Comparison of ENCODE assay signal across 8 mouse cellular contexts in the genomic region with DNA sequence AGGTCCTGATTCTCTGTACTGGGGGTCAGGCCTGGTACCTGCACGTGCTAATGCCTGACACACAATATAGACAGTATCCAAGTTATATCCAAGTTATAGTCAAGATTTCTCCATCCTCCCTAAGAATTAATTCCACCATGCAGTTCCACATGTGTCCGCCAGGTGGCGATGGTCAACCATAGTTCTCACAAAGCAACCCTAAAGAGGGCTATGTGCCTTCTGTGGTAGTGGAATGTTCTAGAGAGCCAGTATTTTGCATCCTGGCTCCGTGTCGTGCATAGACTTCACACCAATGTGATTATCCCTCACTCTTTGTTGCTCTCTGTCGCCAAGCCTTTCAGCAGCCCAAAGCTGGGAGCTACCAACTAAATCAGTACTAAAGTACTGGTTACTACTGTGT. TPM values are rescaled to one million over a fixed set of nuclear protein-coding genes. Genes with fewer than 3 reads are reported as not detected.
A peak's percentile ranks its signal among the peaks of the same experiment; 100 is the strongest.
DNase-seq lines count a peak whose midpoint lies in the region; ATAC-seq and TF ChIP-seq lines count a peak whose summit lies in the region.

No protein-coding gene starts in this region.

- H3K36me3 ChIP-seq in embryonic facial prominence, embryonic 11.5 days (replicated peaks; ENCODE audit: control insufficient read depth, insufficient read depth, low read depth, low read length): no peaks in the 10 kb centered on the region
- no peaks in the 10 kb centered on the region for H3K36me3 ChIP-seq in kidney, embryonic 16.5 days (ENCODE audit: insufficient read depth, low read length)
- H3K36me3 ChIP-seq in liver, adult 2 months (ENCODE audit: control insufficient read depth, insufficient read depth, low read length): no peaks in the 10 kb centered on the region

- no peaks in the 10 kb centered on the region for H3K79me2 ChIP-seq in liver, adult 2 months (ENCODE audit: control insufficient read depth, insufficient read depth, low read length)

- H3K9ac ChIP-seq in embryonic facial prominence, embryonic 11.5 days (replicated peaks; ENCODE audit: low read length): no peak overlapping the region
- no peak overlapping the region for H3K9ac ChIP-seq in kidney, embryonic 16.5 days (replicated peaks; ENCODE audit: low read length)
- H3K9ac ChIP-seq in liver, adult 2 months (ENCODE audit: low read depth, low read length): no peak overlapping the region

- TF ChIP-seq CTCF in liver, adult 2 months (IDR thresholded peaks at IDR 0.05; ENCODE audit: low read depth, low read length): peak; percentile 74

- H3K27ac ChIP-seq in embryonic facial prominence, embryonic 11.5 days (replicated peaks; ENCODE audit: low read depth, low read length): no peak overlapping the region
- H3K27ac ChIP-seq in kidney, embryonic 16.5 days (ENCODE audit: low read length): no peak overlapping the region
- no peak overlapping the region for H3K27ac ChIP-seq in liver, adult 2 months (replicated peaks; ENCODE audit: insufficient read depth, low read depth, low read length)

- no peaks in the 10 kb centered on the region for H3K9me3 ChIP-seq in embryonic facial prominence, embryonic 11.5 days (replicated peaks; ENCODE audit: control insufficient read depth, low read length)
- H3K9me3 ChIP-seq in kidney, embryonic 16.5 days (ENCODE audit: low read length): no peaks in the 10 kb centered on the region

- peak; percentile 61 for DNase-seq in CD4-positive helper T cell, adult 2 months (ENCODE audit: low read depth, low spot score)
- peak; percentile 75 to 84 for DNase-seq in adrenal gland, postnatal 36 days
- DNase-seq in embryonic facial prominence, embryonic 11.5 days (ENCODE audit: low spot score): peak; percentile 88
- peak; percentile 82 to 94 for DNase-seq in heart, adult 18-20 months
- peak; percentile 60 for DNase-seq in liver, adult 2 months (ENCODE audit: extremely low read depth, low read depth, low spot score)
- peak; percentile 72 for DNase-seq in ovary, postnatal 10 days (ENCODE audit: low spot score)
- DNase-seq in thymus, adult 18-20 months: peak; percentile 13 to 21

- no peak overlapping the region for H3K4me3 ChIP-seq in embryonic facial prominence, embryonic 11.5 days (ENCODE audit: low read depth, low read length)
- H3K4me3 ChIP-seq in kidney, embryonic 16.5 days (ENCODE audit: low read length): no peak overlapping the region
- no peak overlapping the region for H3K4me3 ChIP-seq in liver, adult 2 months (ENCODE audit: insufficient read depth, low read depth, low read length)

- no peak for TF ChIP-seq POLR2A in liver, adult 2 months (IDR thresholded peaks at IDR 0.05; ENCODE audit: extremely low read depth, insufficient read depth, low read length)

- H3K4me1 ChIP-seq in embryonic facial prominence, embryonic 11.5 days (ENCODE audit: control insufficient read depth, insufficient read depth, low read length): no peaks in the 10 kb centered on the region
- peaks cover 4% of the 10 kb centered on the region; the same call in 1 of the 2 replicates for H3K4me1 ChIP-seq in kidney, embryonic 16.5 days (ENCODE audit: insufficient read depth, low read length)
- peaks cover 10% of the 10 kb centered on the region; the same call in 1 of the 2 replicates for H3K4me1 ChIP-seq in liver, adult 2 months (ENCODE audit: control insufficient read depth, insufficient read depth, low read length)

- H3K4me2 ChIP-seq in embryonic facial prominence, embryonic 11.5 days (ENCODE audit: low read depth, low read length): no peak overlapping the region
- H3K4me2 ChIP-seq in kidney, embryonic 16.5 days (replicated peaks; ENCODE audit: low read depth, low read length): no peak overlapping the region

- no peaks in the 10 kb centered on the region for H3K27me3 ChIP-seq in embryonic facial prominence, embryonic 11.5 days (ENCODE audit: control insufficient read depth, insufficient read depth, low read length)
- peaks cover 10% of the 10 kb centered on the region; the same call in 1 of the 2 replicates for H3K27me3 ChIP-seq in kidney, embryonic 16.5 days (ENCODE audit: insufficient read depth, low read length)
- H3K27me3 ChIP-seq in liver, adult 2 months (ENCODE audit: control insufficient read depth, insufficient read depth, low read length): no peaks in the 10 kb centered on the region

- ATAC-seq in embryonic facial prominence, embryonic 11.5 days (replicated peaks; ENCODE audit: insufficient number of reproducible peaks, low FRiP score, low TSS enrichment, low read depth): peak; percentile 65
- peak; percentile 75; the same call in 1 of the 2 replicates for ATAC-seq in kidney, embryonic 16.5 days (ENCODE audit: low FRiP score, low TSS enrichment)

- 3% methylated on average over 6 of the region's 6 CpGs for WGBS in embryonic facial prominence, embryonic 11.5 days
- WGBS in kidney, embryonic 16.5 days: 0% methylated on average over 6 of the region's 6 CpGs
- WGBS in liver, adult 2 months: 3% methylated on average over 6 of the region's 6 CpGs

RNA-seq across cellular contexts. Expression of a gene that starts 25.5 kb away (rescaled TPM):
- total RNA-seq in adrenal gland, postnatal 36 days (2021): 1 to 10 TPM; 3.6 to 6.0 TPM
- polyA plus RNA-seq in embryonic facial prominence, embryonic 11.5 days (2014; fragmentation: Nextera tagmentation; extraction: Ambion mirVana): 4.9 and 6.0 TPM in 2 replicates
- 1 to 10 TPM; 4.3 to 6.5 TPM for total RNA-seq in heart, adult 18-20 months (2021)
- polyA plus RNA-seq in kidney, embryonic 16.5 days (2015; fragmentation: Nextera tagmentation; extraction: Ambion mirVana): 15.2 and 15.5 TPM in 2 replicates
- total RNA-seq in liver, adult 2 months (2014; rRNA removed): 0.07 TPM in 1 of 2 replicates, not detected in the other
- polyA plus RNA-seq in liver, adult 2 months (2012; rRNA removed): 0.05 TPM in 1 of 2 replicates, not detected in the other

RNA-seq across cellular contexts. Expression of a gene that starts 47.2 kb away (rescaled TPM):
- total RNA-seq in adrenal gland, postnatal 36 days (2021): not detected
- polyA plus RNA-seq in embryonic facial prominence, embryonic 11.5 days (2014; fragmentation: Nextera tagmentation; extraction: Ambion mirVana): not detected in 2 replicates
- total RNA-seq in heart, adult 18-20 months (2021): 1 to 10 TPM; 1.9 to 2.0 TPM
- 0.76 and 0.80 TPM in 2 replicates for polyA plus RNA-seq in kidney, embryonic 16.5 days (2015; fragmentation: Nextera tagmentation; extraction: Ambion mirVana)
- total RNA-seq in liver, adult 2 months (2014; rRNA removed): not detected in 2 replicates
- polyA plus RNA-seq in liver, adult 2 months (2012; rRNA removed): 0.04 and 0.10 TPM in 2 replicates

Comparison
In these comparisons a context has a peak if more than half of its experiments do, and no peak if none do; other contexts are left out.
1. DNase-seq: peak in every context shown above with its lines; median percentile 88 in embryonic facial prominence, embryonic 11.5 days; 88 in heart, adult 18-20 months; 80 in adrenal gland, postnatal 36 days; 72 in ovary, postnatal 10 days; 61 in CD4-positive helper T cell, adult 2 months; 60 in liver, adult 2 months; 17 in thymus, adult 18-20 months.